Mouse (Mus musculus) left cerebral cortex, adult 11 months (tissue): ENCODE measurements around the gene Hlf.

Experiments used
- DNase-seq: peaks from one replicate; pipeline ENCODE4 v3.0.0; 2022; ENCODE audit warnings: low spot score

Gene Hlf

GRCm38 (mm10) chr11:90390817-90391173 is at the start of gene Hlf:
TSS of gene Hlf (minus strand) at chr11:90390895.
- DNase-seq = peak; percentile 92

GRCm38 (mm10) chr11:90438768-90439167 is 48.1 kb upstream of the Hlf start:
- no peak for DNase-seq

- DNase-seq = no peak
These were observed 34.5 kb upstream of the Hlf start for GRCm38 (mm10) chr11:90425207-90425525.

- no peak for DNase-seq
These were observed 33.9 kb upstream of the Hlf start for GRCm38 (mm10) chr11:90424334-90425206.

GRCm38 (mm10) chr11:90423896-90424295 is 33.2 kb upstream of the Hlf start:
- no peak for DNase-seq

GRCm38 (mm10) chr11:90419706-90420105 is 29.0 kb upstream of the Hlf start:
- no peak for DNase-seq

- DNase-seq = peak; percentile 99
These were observed 27.2 kb upstream of the Hlf start for GRCm38 (mm10) chr11:90417921-90418320.

- DNase-seq = no peak
These were observed 26.3 kb upstream of the Hlf start for GRCm38 (mm10) chr11:90417011-90417410.

GRCm38 (mm10) chr11:90398850-90399249 is 8.2 kb upstream of the Hlf start:
- no peak for DNase-seq

GRCm38 (mm10) chr11:90391271-90392185 is 833 bp upstream of the Hlf start:
- DNase-seq = no peak

- no peak for DNase-seq
These were observed 536 bp downstream of the Hlf start for GRCm38 (mm10) chr11:90389902-90390816.

- no peak for DNase-seq
These were observed 1.4 kb downstream of the Hlf start for GRCm38 (mm10) chr11:90389174-90389901.

GRCm38 (mm10) chr11:90387501-90388440 is 2.9 kb downstream of the Hlf start:
- no peak for DNase-seq

- peak; percentile 57 for DNase-seq
These were observed 8.6 kb downstream of the Hlf start for GRCm38 (mm10) chr11:90382005-90382611.

- no peak for DNase-seq
These were observed 9.6 kb downstream of the Hlf start for GRCm38 (mm10) chr11:90381113-90381512.

GRCm38 (mm10) chr11:90380131-90380685 is 10.5 kb downstream of the Hlf start:
- DNase-seq = no peak

- no peak for DNase-seq
These were observed 12.7 kb downstream of the Hlf start for GRCm38 (mm10) chr11:90378008-90378407.

- no peak for DNase-seq
These were observed 14.3 kb downstream of the Hlf start for GRCm38 (mm10) chr11:90376436-90376835.

GRCm38 (mm10) chr11:90371470-90372100 is 19.1 kb downstream of the Hlf start:
- no peak for DNase-seq
